Mouse (Mus musculus) hindbrain, embryonic 15.5 days (tissue): ENCODE results near the gene Ldb1. TPM values are rescaled to one million over a fixed set of nuclear protein-coding genes. Genes with fewer than 3 reads are reported as not detected.

ENCODE experiments used
- ATAC-seq: fragments of 200-750 bp; cut with Nextera tagmentation; 2 replicates; pipeline ENCODE4 v1.8.0; 2017; ENCODE audit warnings: low read depth, moderate number of reproducible peaks, moderate TSS enrichment; ENCODE audit not compliant: low FRiP score
- H3K27ac ChIP-seq: fragments of 300-500 bp; sonication (generic); replicated peaks from 2 replicates; pipeline ENCODE4 v1.5.1; 2015; ENCODE audit warnings: mild to moderate bottlenecking, inconsistent platforms
- H3K27me3 ChIP-seq: fragments of 300-500 bp; sonication (generic); 2 replicates; pipeline ENCODE4 v1.6.1; 2015; ENCODE audit warnings: control low read depth, inconsistent platforms
- H3K36me3 ChIP-seq: fragments of 300-500 bp; sonication (generic); 2 replicates; pipeline ENCODE4 v1.6.1; 2015; ENCODE audit warnings: control low read depth, inconsistent platforms
- H3K4me1 ChIP-seq: fragments of 300-500 bp; sonication (generic); replicated peaks from 2 replicates; pipeline ENCODE4 v1.6.1; 2015; ENCODE audit warnings: control low read depth, inconsistent platforms
- H3K4me2 ChIP-seq: fragments of 300-500 bp; sonication (generic); 2 replicates; pipeline ENCODE4 v1.6.1; 2015; ENCODE audit warnings: moderate library complexity, mild to moderate bottlenecking, inconsistent platforms
- H3K4me3 ChIP-seq: fragments of 300-500 bp; sonication (generic); 2 replicates; pipeline ENCODE4 v1.5.1; 2015; ENCODE audit warnings: mild to moderate bottlenecking, inconsistent platforms
- H3K9ac ChIP-seq: fragments of 300-500 bp; sonication (generic); 2 replicates; pipeline ENCODE4 v1.6.1; 2015; ENCODE audit warnings: inconsistent platforms
- H3K9me3 ChIP-seq: fragments of 300-500 bp; sonication (generic); 2 replicates; pipeline ENCODE4 v1.6.1; 2016; ENCODE audit warnings: control low read depth, inconsistent platforms
- WGBS: fragments of 180-500 bp; shearing (Covaris S2); methylation state at CpG from one replicate; pipeline ENCODE4 v1.1.7; 2015; 5-methylcytosine and 5-hydroxymethylcytosine counted together
- polyA plus RNA-seq: library from polyadenylated mRNA; unstranded; fragments of >200 nt; fragmentation: Nextera tagmentation; extraction: Ambion mirVana; gene quantifications from 2 replicates; pipeline ENCODE4 v1.2.1, GENCODE M21; 2015

The Ldb1 gene
- 103 and 111 TPM in 2 replicates for polyA plus RNA-seq

- no peaks in the 10 kb centered on the region for H3K9me3 ChIP-seq
- H3K4me3 ChIP-seq = peak within 1 kb of the TSS; percentile 98
- peak within 1 kb of the TSS; percentile 96 for H3K4me2 ChIP-seq
- peak; percentile 83 for ATAC-seq
- H3K36me3 ChIP-seq = no peaks in the 10 kb centered on the region
- peaks cover 60% of the 10 kb centered on the region for H3K4me1 ChIP-seq
- WGBS = under 1% methylated on average over 71 of the region's 84 CpGs
- H3K27me3 ChIP-seq = no peaks in the 10 kb centered on the region
- peak within 1 kb of the TSS; percentile 98 for H3K9ac ChIP-seq
- H3K27ac ChIP-seq = peak within 1 kb of the TSS; percentile 98
Measured at GRCm38 (mm10) chr19:46044993-46045695, at the start of gene Ldb1. TSS of gene Ldb1 (minus strand) at chr19:46045214.

GRCm38 (mm10) chr19:46094144-46094543 lies 49.1 kb upstream of the Ldb1 start:
- Histone ChIP-seq H3K4me3 (no peak overlapping the region), H3K4me2 (no peak overlapping the region), H3K9me3 (no peaks in the 10 kb centered on the region), H3K36me3 (no peaks in the 10 kb centered on the region), H3K27ac (no peak overlapping the region), H3K9ac (no peak overlapping the region), H3K4me1 (no peaks in the 10 kb centered on the region), H3K27me3 (no peaks in the 10 kb centered on the region)
- ATAC-seq = no peak
- 96% methylated on average over 2 of the region's 2 CpGs for WGBS

DNA sequence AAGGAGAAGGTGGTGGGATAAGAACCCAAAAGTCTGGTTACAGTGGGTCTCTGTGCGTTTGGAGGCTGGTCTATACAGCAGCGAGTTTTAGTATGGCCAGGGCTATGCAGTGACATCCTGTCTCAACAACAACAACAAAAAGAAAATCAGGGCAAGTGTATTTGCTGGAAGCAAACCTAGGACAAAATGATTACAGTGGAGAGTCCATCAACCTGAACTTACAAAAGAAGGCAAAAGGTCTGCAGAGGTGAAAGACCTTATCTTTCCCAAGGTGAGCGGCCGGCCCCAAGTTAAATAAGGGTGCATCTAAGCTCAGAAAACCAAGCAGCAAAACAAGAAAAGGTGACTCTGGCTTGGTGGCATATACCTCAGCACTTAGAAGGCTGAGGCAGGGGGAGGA lies 46.6 kb upstream of the Ldb1 start:
- Histone ChIP-seq H3K36me3 (no peaks in the 10 kb centered on the region), H3K27ac (no peak overlapping the region), H3K4me2 (no peak overlapping the region), H3K4me1 (no peaks in the 10 kb centered on the region), H3K4me3 (no peak overlapping the region), H3K9ac (no peak overlapping the region), H3K27me3 (no peaks in the 10 kb centered on the region), H3K9me3 (no peaks in the 10 kb centered on the region)
- 95% methylated on average over 4 of the region's 4 CpGs for WGBS
- ATAC-seq = no peak

- no peaks in the 10 kb centered on the region for H3K27me3 ChIP-seq
- ATAC-seq = no peak
- no peak overlapping the region for H3K27ac ChIP-seq
- 82% methylated on average over 7 of the region's 7 CpGs for WGBS
- H3K4me2 ChIP-seq = no peak overlapping the region
- H3K36me3 ChIP-seq = peaks cover 28% of the 10 kb centered on the region
- H3K9ac ChIP-seq = no peak overlapping the region
- no peaks in the 10 kb centered on the region for H3K4me1 ChIP-seq
- H3K9me3 ChIP-seq = no peaks in the 10 kb centered on the region
- no peak overlapping the region for H3K4me3 ChIP-seq
Measured at GRCm38 (mm10) chr19:46087871-46088270, 42.9 kb upstream of the Ldb1 start.

DNA sequence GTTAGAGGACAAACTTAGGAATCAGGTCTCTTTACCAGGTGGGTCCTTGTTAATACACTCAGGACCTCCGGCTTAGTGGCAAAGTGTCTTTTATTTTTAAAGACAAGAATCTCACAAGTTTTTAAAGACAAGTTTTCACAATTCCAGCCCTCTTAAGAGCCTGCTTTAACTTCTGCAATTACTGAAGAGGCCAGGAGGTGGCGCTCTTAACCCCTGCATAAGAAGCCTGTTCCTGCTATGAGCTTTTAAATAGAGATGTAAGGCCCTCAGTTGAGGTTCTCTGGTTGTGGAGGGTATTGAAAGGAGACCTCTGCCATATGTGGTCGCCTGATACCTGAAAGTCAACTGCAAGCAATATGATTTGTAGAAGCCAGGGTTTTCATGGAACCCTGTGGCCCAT lies 41.3 kb upstream of the Ldb1 start:
- Histone ChIP-seq H3K27ac (no peak overlapping the region), H3K4me2 (no peak overlapping the region), H3K4me1 (no peaks in the 10 kb centered on the region), H3K27me3 (no peaks in the 10 kb centered on the region), H3K9ac (no peak overlapping the region), H3K36me3 (peaks cover 43% of the 10 kb centered on the region), H3K4me3 (no peak overlapping the region), H3K9me3 (no peaks in the 10 kb centered on the region)
- ATAC-seq = no peak
- WGBS = 53% methylated on average over 3 of the region's 3 CpGs

DNA sequence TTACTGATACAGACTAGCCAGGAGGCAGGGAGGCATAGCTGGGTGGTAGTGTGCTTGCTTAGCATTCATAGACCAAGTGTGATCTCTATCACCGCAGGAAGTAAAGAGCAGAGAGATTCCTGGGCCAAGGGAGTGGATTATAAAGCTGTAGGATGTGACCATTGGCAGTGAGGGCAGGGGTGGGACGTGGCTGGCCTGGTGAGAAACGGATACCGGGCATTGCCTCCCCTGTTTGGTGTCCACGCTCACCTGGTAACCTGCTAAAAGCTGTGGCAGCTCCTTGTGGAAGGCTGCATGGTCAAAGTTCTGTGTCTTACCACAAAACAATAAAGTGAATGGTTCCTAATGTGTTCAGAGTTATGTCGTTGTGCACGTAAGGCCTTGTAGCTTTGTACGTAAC lies 40.2 kb upstream of the Ldb1 start:
- ATAC-seq = no peak
- 98% methylated on average over 8 of the region's 8 CpGs for WGBS
- no peaks in the 10 kb centered on the region for H3K27me3 ChIP-seq
- no peak overlapping the region for H3K9ac ChIP-seq
- H3K4me3 ChIP-seq = no peak overlapping the region
- H3K36me3 ChIP-seq = peaks cover 55% of the 10 kb centered on the region
- no peaks in the 10 kb centered on the region for H3K4me1 ChIP-seq
- no peak overlapping the region for H3K27ac ChIP-seq
- H3K9me3 ChIP-seq = no peaks in the 10 kb centered on the region
- no peak overlapping the region for H3K4me2 ChIP-seq

DNA sequence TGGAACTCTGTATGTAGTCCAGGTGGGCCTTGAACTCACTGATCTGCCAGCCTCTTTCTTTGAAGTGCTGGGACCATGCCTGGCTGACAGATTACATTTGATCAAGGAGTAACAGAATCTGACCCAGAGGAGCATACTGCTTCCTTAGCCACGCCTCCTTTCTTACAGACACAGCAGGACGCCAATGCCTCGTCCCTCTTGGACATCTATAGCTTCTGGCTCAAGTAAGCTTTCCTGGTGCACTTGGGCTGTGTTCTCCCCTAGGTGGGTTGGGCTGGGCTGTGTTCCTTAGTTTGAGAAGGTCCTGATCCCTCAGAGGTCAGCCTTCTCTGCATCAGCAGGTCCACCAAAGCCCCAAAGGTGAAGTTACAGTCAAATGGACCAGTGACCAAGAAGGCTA lies 33.5 kb upstream of the Ldb1 start:
- Histone ChIP-seq H3K9me3 (no peaks in the 10 kb centered on the region), H3K4me2 (no peak overlapping the region), H3K4me3 (no peak overlapping the region), H3K4me1 (peaks cover 20% of the 10 kb centered on the region), H3K9ac (no peak overlapping the region), H3K27me3 (no peaks in the 10 kb centered on the region), H3K36me3 (peaks cover 45% of the 10 kb centered on the region), H3K27ac (no peak overlapping the region)
- 73% methylated on average over 3 of the region's 3 CpGs for WGBS
- ATAC-seq = no peak

- Histone ChIP-seq H3K9ac (peak within 1 kb of the TSS; percentile 70), H3K27me3 (no peaks in the 10 kb centered on the region), H3K4me2 (peak within 1 kb of the TSS; percentile 88), H3K4me3 (peak within 1 kb of the TSS; percentile 85), H3K36me3 (peaks cover 42% of the 10 kb centered on the region), H3K9me3 (no peaks in the 10 kb centered on the region), H3K4me1 (peaks cover 20% of the 10 kb centered on the region), H3K27ac (peak within 1 kb of the TSS; percentile 72)
- peak; percentile 96 for ATAC-seq
- WGBS = under 1% methylated on average over 66 of the region's 66 CpGs
Measured at GRCm38 (mm10) chr19:46075616-46076607, 30.9 kb upstream of the Ldb1 start, which contains the start of gene Nolc1. TSS of gene Nolc1 (plus strand) at chr19:46075863.

- Histone ChIP-seq H3K9me3 (no peaks in the 10 kb centered on the region), H3K4me3 (no peak overlapping the region), H3K27ac (no peak overlapping the region), H3K9ac (no peak overlapping the region), H3K36me3 (peaks cover 33% of the 10 kb centered on the region), H3K4me2 (no peak overlapping the region), H3K27me3 (no peaks in the 10 kb centered on the region), H3K4me1 (peaks cover 20% of the 10 kb centered on the region)
- ATAC-seq = no peak
- WGBS = 91% methylated on average over 5 of the region's 5 CpGs
Measured at GRCm38 (mm10) chr19:46074266-46074665, 29.3 kb upstream of the Ldb1 start.

- Histone ChIP-seq H3K36me3 (peaks cover 35% of the 10 kb centered on the region), H3K4me3 (no peak overlapping the region), H3K9me3 (no peaks in the 10 kb centered on the region), H3K9ac (no peak overlapping the region), H3K4me1 (peaks cover 20% of the 10 kb centered on the region), H3K27ac (no peak overlapping the region), H3K27me3 (no peaks in the 10 kb centered on the region), H3K4me2 (no peak overlapping the region)
- ATAC-seq = no peak
- 85% methylated on average over 7 of the region's 7 CpGs for WGBS
Measured at GRCm38 (mm10) chr19:46073285-46073684, 28.3 kb upstream of the Ldb1 start.

DNA sequence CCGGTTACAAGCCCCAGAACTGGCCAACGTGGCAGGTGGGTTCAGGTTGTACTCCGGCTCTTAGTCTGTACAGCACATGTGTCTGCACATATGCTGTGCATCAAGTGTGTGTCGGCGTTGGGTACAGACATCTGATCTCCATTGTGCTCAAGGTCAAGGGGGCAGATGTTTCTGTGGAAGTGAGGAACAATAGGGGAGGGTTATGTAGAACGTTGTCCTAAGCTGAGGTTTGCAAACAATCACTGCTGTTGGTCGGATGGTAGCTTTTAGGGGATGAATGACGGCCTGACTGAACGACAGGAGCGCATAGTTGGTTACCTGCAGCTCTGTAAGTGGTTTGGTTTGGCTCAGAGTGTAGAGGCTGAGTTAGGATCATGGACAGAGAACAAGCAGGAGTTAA lies 23.0 kb upstream of the Ldb1 start:
- no peak for ATAC-seq
- WGBS = 78% methylated on average over 10 of the region's 10 CpGs
- Histone ChIP-seq H3K36me3 (peaks cover 84% of the 10 kb centered on the region), H3K4me3 (no peak overlapping the region), H3K4me2 (no peak overlapping the region), H3K9me3 (no peaks in the 10 kb centered on the region), H3K27ac (no peak overlapping the region), H3K4me1 (no peaks in the 10 kb centered on the region), H3K27me3 (no peaks in the 10 kb centered on the region), H3K9ac (no peak overlapping the region)

- Histone ChIP-seq H3K4me3 (no peak overlapping the region), H3K36me3 (peaks cover 45% of the 10 kb centered on the region), H3K27me3 (no peaks in the 10 kb centered on the region), H3K9ac (no peak overlapping the region), H3K4me1 (peaks cover 16% of the 10 kb centered on the region), H3K4me2 (no peak overlapping the region), H3K9me3 (no peaks in the 10 kb centered on the region), H3K27ac (no peak overlapping the region)
- WGBS = 90% methylated on average over 6 of the region's 6 CpGs
- ATAC-seq = no peak
Measured at GRCm38 (mm10) chr19:46060845-46061244, 15.8 kb upstream of the Ldb1 start.
